Mouse (Mus musculus) embryonic fibroblast, embryonic 13.5 days (primary cell): Measurements from ENCODE around the gene Car3. TPM values are rescaled to one million over a fixed set of nuclear protein-coding genes. Genes with fewer than 3 reads are reported as not detected.

Experiments used
- H3K27ac ChIP-seq: 2 replicates; pipeline ENCODE4 v1.5.1; 2012; ENCODE audit warnings: low read length, control low read depth, inconsistent platforms; ENCODE audit not compliant: insufficient read depth
- H3K4me1 ChIP-seq: 2 replicates; pipeline ENCODE4 v1.6.1; 2011; ENCODE audit warnings: low read length; ENCODE audit not compliant: control insufficient read depth, insufficient read depth
- H3K4me3 ChIP-seq: 2 replicates; pipeline ENCODE4 v1.5.1; 2011; ENCODE audit warnings: mild to moderate bottlenecking, control low read depth, low read length; ENCODE audit not compliant: insufficient read depth
- CTCF ChIP-seq: IDR thresholded peaks from 2 replicates; pipeline ENCODE4 v1.5.1; 2011; ENCODE audit warnings: mild to moderate bottlenecking, control low read depth, low read length, moderate library complexity, borderline replicate concordance; ENCODE audit not compliant: insufficient read depth
- POLR2A ChIP-seq: IDR thresholded peaks from 2 replicates; pipeline ENCODE4 v1.6.1; 2011; ENCODE audit warnings: low read depth, mild to moderate bottlenecking, control low read depth, low read length, moderate library complexity
- polyA plus RNA-seq: library from polyadenylated mRNA; stranded (reverse); fragments of >200 nt; gene quantifications from 2 replicates; pipeline ENCODE4 v1.2.4, GENCODE M21; 2011; ENCODE audit warnings: low read depth; ENCODE audit not compliant: missing spikeins, insufficient read length

Gene Car3
- polyA plus RNA-seq, 1 experiment: 1.3 TPM

DNA sequence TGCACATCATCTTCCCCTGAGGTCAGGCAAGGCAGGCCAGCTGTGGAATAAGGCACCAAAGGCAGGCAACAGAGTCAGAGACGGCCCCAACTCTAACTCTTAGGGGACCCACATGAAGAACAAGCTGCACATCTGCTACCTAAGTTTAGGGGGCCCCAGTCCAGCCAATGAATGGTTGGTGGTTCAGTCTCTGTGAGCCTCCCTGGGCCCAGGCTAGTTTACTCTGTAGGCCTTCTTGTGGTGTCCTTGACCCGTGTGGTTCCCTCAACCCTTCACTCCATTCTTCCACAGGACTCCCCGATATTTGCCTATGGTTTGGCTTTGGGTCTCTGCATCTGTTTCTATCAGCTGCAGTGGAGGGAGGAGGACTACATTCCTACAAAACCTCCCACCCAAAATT lies 40.1 kb downstream of the Car3 start:
- Histone ChIP-seq H3K4me3 (no peak overlapping the region), H3K27ac (no peak overlapping the region), H3K4me1 (peaks cover 3% of the 10 kb centered on the region; the same call in 1 of the 2 replicates)
- TF ChIP-seq POLR2A (no peak), CTCF (no peak)

- H3K27ac ChIP-seq: no peak overlapping the region
- no peak for TF ChIP-seq POLR2A
- TF ChIP-seq CTCF: no peak
- no peak overlapping the region for H3K4me3 ChIP-seq
- peaks cover 2% of the 10 kb centered on the region; the same call in 1 of the 2 replicates for H3K4me1 ChIP-seq
Observed at GRCm38 (mm10) chr3:14904165-14904564, 40.9 kb downstream of the Car3 start.

GRCm38 (mm10) chr3:14907271-14907670 lies 44.0 kb downstream of the Car3 start:
- Histone ChIP-seq H3K27ac (no peak overlapping the region), H3K4me1 (no peaks in the 10 kb centered on the region), H3K4me3 (no peak overlapping the region)
- TF ChIP-seq POLR2A: no peak
- no peak for TF ChIP-seq CTCF

DNA sequence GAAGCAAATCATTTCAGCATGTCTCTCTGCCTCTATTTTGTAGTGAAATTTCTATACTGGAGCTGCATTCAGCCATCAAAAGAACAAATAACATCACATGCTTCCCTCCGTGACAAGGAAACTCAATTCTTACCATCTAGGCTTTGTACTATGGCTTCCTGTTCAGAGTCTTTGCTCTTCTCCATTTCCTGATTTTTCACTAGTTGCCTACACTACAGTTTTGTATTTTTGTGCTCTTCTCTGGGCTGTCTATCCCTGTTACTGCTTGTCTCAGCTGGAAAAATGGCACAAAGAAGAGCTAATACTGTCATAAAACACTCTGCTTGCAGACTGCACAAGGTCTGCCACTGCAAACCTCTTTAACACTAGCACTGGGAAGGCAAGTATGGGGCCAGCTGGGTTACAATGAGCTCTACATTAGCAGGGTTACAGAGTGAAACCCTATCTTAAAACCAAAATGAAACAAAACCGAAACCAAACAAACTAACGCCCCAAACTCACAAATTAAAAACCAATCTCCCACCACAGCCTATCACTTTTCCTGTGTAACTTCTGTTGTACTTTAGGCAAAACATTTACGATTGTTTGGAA lies 48.8 kb downstream of the Car3 start:
- Histone ChIP-seq H3K4me1 (no peaks in the 10 kb centered on the region), H3K4me3 (no peak overlapping the region), H3K27ac (no peak overlapping the region)
- TF ChIP-seq CTCF: no peak
- no peak for TF ChIP-seq POLR2A

DNA sequence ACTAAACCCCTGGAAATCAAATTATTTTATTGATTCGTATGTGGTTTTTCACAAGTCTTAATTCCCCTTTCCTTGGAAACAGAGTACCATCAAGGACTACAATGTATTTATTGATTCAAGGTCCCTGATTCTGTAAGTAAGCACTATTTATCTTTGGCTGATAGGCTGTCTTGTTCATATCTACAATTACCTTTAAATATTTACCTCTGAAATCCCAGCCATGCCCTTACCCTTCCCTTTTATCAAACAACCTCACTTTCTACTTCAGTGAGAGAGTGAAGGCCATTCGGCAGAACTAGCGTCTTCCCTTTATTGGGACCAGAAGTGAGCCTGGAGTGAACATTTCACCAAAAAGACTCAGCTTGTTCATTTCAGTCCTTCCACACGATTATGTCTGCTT lies 50.5 kb downstream of the Car3 start:
- Histone ChIP-seq H3K4me3 (no peak overlapping the region), H3K4me1 (no peaks in the 10 kb centered on the region)
- TF ChIP-seq CTCF (no peak), POLR2A (no peak)

GRCm38 (mm10) chr3:14915355-14915754 lies 52.0 kb downstream of the Car3 start:
- H3K27ac ChIP-seq: no peak overlapping the region
- H3K4me1 ChIP-seq: no peaks in the 10 kb centered on the region
- TF ChIP-seq CTCF (no peak), POLR2A (no peak)
- no peak overlapping the region for H3K4me3 ChIP-seq

More for the DNA sequence above, 50.5 kb downstream of the Car3 start:
- H3K27ac ChIP-seq: no peak overlapping the region

DNA sequence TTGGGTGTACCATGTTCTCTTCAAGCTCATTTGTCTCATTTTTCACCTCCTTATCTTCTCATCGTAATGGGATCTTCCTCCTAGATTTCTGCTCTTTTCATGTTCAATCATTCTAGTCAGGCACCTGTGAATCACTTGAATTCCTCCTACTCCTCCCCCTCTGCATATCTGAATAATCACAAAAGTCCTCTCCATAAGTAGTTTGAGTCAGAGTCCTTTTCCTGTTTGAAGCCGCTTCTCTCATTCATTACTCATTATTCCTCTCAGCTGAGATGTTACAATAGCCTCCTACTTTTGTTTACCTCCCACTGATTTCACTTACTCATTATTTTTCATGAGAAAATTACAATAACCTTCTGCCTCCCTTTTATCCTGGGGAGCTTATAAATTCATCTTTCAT lies 53.9 kb downstream of the Car3 start:
- Histone ChIP-seq H3K4me3 (no peak overlapping the region), H3K27ac (no peak overlapping the region), H3K4me1 (no peaks in the 10 kb centered on the region)
- no peak for TF ChIP-seq CTCF
- TF ChIP-seq POLR2A: no peak

Other genes starting within 250 kb of the Car3 start
- 15.9 and 16.8 TPM in 2 replicates for gene Car13, start 221.8 kb upstream of the Car3 start, polyA plus RNA-seq
- not detected in 2 replicates for gene Car1, start 55.1 kb upstream of the Car3 start, polyA plus RNA-seq
- 0.83 and 1.4 TPM in 2 replicates for gene Car2, start 22.8 kb downstream of the Car3 start, polyA plus RNA-seq